Mouse (Mus musculus) midbrain, embryonic 12.5 days (tissue): ENCODE results near the gene Krtap10-10. TPM values are rescaled to one million over a fixed set of nuclear protein-coding genes. Genes with fewer than 3 reads are reported as not detected.

Source experiments
- ATAC-seq: fragments of 200-750 bp; cut with Nextera tagmentation; 2 replicates; pipeline ENCODE4 v1.8.0; 2017; ENCODE audit warnings: low read depth, moderate TSS enrichment, moderate library complexity; ENCODE audit not compliant: low FRiP score
- H3K27ac ChIP-seq: fragments of 300-500 bp; sonication (generic); replicated peaks from 2 replicates; pipeline ENCODE4 v1.5.1; 2016; ENCODE audit warnings: mild to moderate bottlenecking
- H3K27me3 ChIP-seq: fragments of 300-500 bp; sonication (generic); 2 replicates; pipeline ENCODE4 v1.6.1; 2016; ENCODE audit warnings: mild to moderate bottlenecking
- H3K36me3 ChIP-seq: fragments of 300-500 bp; sonication (generic); 2 replicates; pipeline ENCODE4 v1.6.1; 2016
- H3K4me1 ChIP-seq: fragments of 300-500 bp; sonication (generic); 2 replicates; pipeline ENCODE4 v1.6.1; 2016
- H3K4me2 ChIP-seq: fragments of 300-500 bp; sonication (generic); replicated peaks from 2 replicates; pipeline ENCODE4 v1.6.1; 2016; ENCODE audit warnings: mild to moderate bottlenecking, moderate library complexity
- H3K4me3 ChIP-seq: fragments of 300-500 bp; sonication (generic); 2 replicates; pipeline ENCODE4 v1.5.1; 2016; ENCODE audit warnings: mild to moderate bottlenecking
- H3K9ac ChIP-seq: fragments of 300-500 bp; sonication (generic); replicated peaks from 2 replicates; pipeline ENCODE4 v1.6.1; 2016; ENCODE audit warnings: mild to moderate bottlenecking, moderate library complexity
- H3K9me3 ChIP-seq: fragments of 300-500 bp; sonication (generic); 2 replicates; pipeline ENCODE4 v1.6.1; 2016; ENCODE audit warnings: mild to moderate bottlenecking
- WGBS: fragments of 180-500 bp; shearing (Covaris S2); methylation state at CpG from one replicate; pipeline ENCODE4 v1.1.7; 2016; 5-methylcytosine and 5-hydroxymethylcytosine counted together
- polyA plus RNA-seq: library from polyadenylated mRNA; unstranded; fragments of >200 nt; fragmentation: Nextera tagmentation; extraction: Ambion mirVana; gene quantifications from 2 replicates; pipeline ENCODE4 v1.2.1, GENCODE M21; 2016

Gene Krtap10-10
- polyA plus RNA-seq, 1 experiment from 2014 or later, result not detected

GRCm38 (mm10) chr10:77819203-77819602, 16.5 kb upstream of the Krtap10-10 start:
- Histone ChIP-seq H3K27me3 (peaks cover 3% of the 10 kb centered on the region; the same call in 1 of the 2 replicates), H3K9me3 (peaks cover 3% of the 10 kb centered on the region; the same call in 1 of the 2 replicates), H3K4me3 (no peak overlapping the region), H3K4me2 (no peak overlapping the region), H3K36me3 (no peaks in the 10 kb centered on the region), H3K4me1 (no peaks in the 10 kb centered on the region), H3K27ac (no peak overlapping the region), H3K9ac (no peak overlapping the region)
- 22% methylated on average over 4 of the region's 4 CpGs for WGBS
- no peak for ATAC-seq

GRCm38 (mm10) chr10:77826951-77827350, 8.8 kb upstream of the Krtap10-10 start, which contains the start of gene Krtap10-4:
Krtap10-4 (minus strand) TSS chr10:77827095.
- Histone ChIP-seq H3K9ac (no peak within 1 kb of the TSS), H3K9me3 (peaks cover 3% of the 10 kb centered on the region; the same call in 1 of the 2 replicates), H3K36me3 (no peaks in the 10 kb centered on the region), H3K4me3 (no peak within 1 kb of the TSS), H3K4me1 (no peaks in the 10 kb centered on the region), H3K4me2 (no peak within 1 kb of the TSS), H3K27me3 (no peaks in the 10 kb centered on the region), H3K27ac (no peak within 1 kb of the TSS)
- WGBS, result 66% methylated on average over 5 of the region's 6 CpGs
- no peak for ATAC-seq

- Histone ChIP-seq H3K27ac (no peak overlapping the region), H3K36me3 (no peaks in the 10 kb centered on the region), H3K4me1 (no peaks in the 10 kb centered on the region), H3K4me3 (no peak overlapping the region), H3K27me3 (no peaks in the 10 kb centered on the region), H3K4me2 (no peak overlapping the region), H3K9me3 (peaks cover 6% of the 10 kb centered on the region; the same call in 1 of the 2 replicates), H3K9ac (no peak overlapping the region)
- ATAC-seq, result no peak
- 82% methylated on average over 6 of the region's 6 CpGs for WGBS
Observed at GRCm38 (mm10) chr10:77839006-77839405, 3.3 kb downstream of the Krtap10-10 start.

GRCm38 (mm10) chr10:77846503-77846902, 10.8 kb downstream of the Krtap10-10 start, which contains the start of gene Gm36176:
Gm36176 (plus strand) TSS chr10:77846803.
- Histone ChIP-seq H3K9me3 (peaks cover 6% of the 10 kb centered on the region; the same call in 1 of the 2 replicates), H3K36me3 (no peaks in the 10 kb centered on the region), H3K4me2 (no peak within 1 kb of the TSS), H3K4me3 (no peak within 1 kb of the TSS), H3K27ac (no peak within 1 kb of the TSS), H3K9ac (no peak within 1 kb of the TSS), H3K27me3 (no peaks in the 10 kb centered on the region), H3K4me1 (no peaks in the 10 kb centered on the region)
- 64% methylated on average over 2 of the region's 3 CpGs for WGBS
- ATAC-seq, result no peak

GRCm38 (mm10) chr10:77846961-77847360, 11.2 kb downstream of the Krtap10-10 start:
- no peak for ATAC-seq
- WGBS, result 18% methylated on average over 2 of the region's 2 CpGs

GRCm38 (mm10) chr10:77847538-77847937, 11.8 kb downstream of the Krtap10-10 start:
- Histone ChIP-seq H3K9me3 (peaks cover 6% of the 10 kb centered on the region; the same call in 1 of the 2 replicates), H3K4me3 (no peak overlapping the region), H3K4me1 (no peaks in the 10 kb centered on the region), H3K36me3 (no peaks in the 10 kb centered on the region), H3K27me3 (no peaks in the 10 kb centered on the region), H3K9ac (no peak overlapping the region), H3K4me2 (no peak overlapping the region), H3K27ac (no peak overlapping the region)
- 84% methylated on average over 2 of the region's 2 CpGs for WGBS
- ATAC-seq, result no peak

More at GRCm38 (mm10) chr10:77846961-77847360, 11.2 kb downstream of the Krtap10-10 start:
- H3K4me2 ChIP-seq, result no peak overlapping the region
- H3K36me3 ChIP-seq, result no peaks in the 10 kb centered on the region
- H3K9ac ChIP-seq, result no peak overlapping the region
- no peaks in the 10 kb centered on the region for H3K4me1 ChIP-seq
- H3K27ac ChIP-seq, result no peak overlapping the region
- peaks cover 6% of the 10 kb centered on the region; the same call in 1 of the 2 replicates for H3K9me3 ChIP-seq
- no peaks in the 10 kb centered on the region for H3K27me3 ChIP-seq
- no peak overlapping the region for H3K4me3 ChIP-seq

GRCm38 (mm10) chr10:77852559-77852958, 16.8 kb downstream of the Krtap10-10 start, which contains the start of gene Gm10318:
Gm10318 (plus strand) TSS chr10:77852859.
- no peaks in the 10 kb centered on the region for H3K36me3 ChIP-seq
- H3K27ac ChIP-seq, result peak within 1 kb of the TSS; percentile 42; the same call in 1 of the 2 replicates
- H3K9ac ChIP-seq, result no peak within 1 kb of the TSS
- H3K27me3 ChIP-seq, result no peaks in the 10 kb centered on the region
- 76% methylated on average over 9 of the region's 9 CpGs for WGBS
- no peaks in the 10 kb centered on the region for H3K4me1 ChIP-seq
- H3K4me2 ChIP-seq, result no peak within 1 kb of the TSS
- H3K4me3 ChIP-seq, result no peak within 1 kb of the TSS
- no peak for ATAC-seq
- no peaks in the 10 kb centered on the region for H3K9me3 ChIP-seq

- Histone ChIP-seq H3K4me2 (no peak within 1 kb of the TSS), H3K9me3 (no peaks in the 10 kb centered on the region), H3K4me1 (peaks cover 6% of the 10 kb centered on the region; the same call in 1 of the 2 replicates), H3K9ac (no peak within 1 kb of the TSS), H3K36me3 (no peaks in the 10 kb centered on the region), H3K27me3 (no peaks in the 10 kb centered on the region), H3K4me3 (no peak within 1 kb of the TSS), H3K27ac (no peak within 1 kb of the TSS)
- no peak for ATAC-seq
- 56% methylated on average over 7 of the region's 7 CpGs for WGBS
Observed at GRCm38 (mm10) chr10:77861675-77862074, 25.9 kb downstream of the Krtap10-10 start, which contains the start of gene Gm3285. Gm3285 (plus strand) TSS chr10:77861975.

- no peaks in the 10 kb centered on the region for H3K9me3 ChIP-seq
- H3K4me3 ChIP-seq, result peak overlapping the region; percentile 19
- H3K36me3 ChIP-seq, result no peaks in the 10 kb centered on the region
- H3K4me1 ChIP-seq, result peaks cover 6% of the 10 kb centered on the region; the same call in 1 of the 2 replicates
- peak; percentile 66; the same call in 1 of the 2 replicates for ATAC-seq
- peak overlapping the region; percentile 33 for H3K4me2 ChIP-seq
- no peaks in the 10 kb centered on the region for H3K27me3 ChIP-seq
- H3K27ac ChIP-seq, result no peak overlapping the region
- H3K9ac ChIP-seq, result peak overlapping the region; percentile 15; the same call in 1 of the 2 replicates
- WGBS, result 34% methylated on average over 14 of the region's 14 CpGs
Observed at GRCm38 (mm10) chr10:77864067-77864761, 28.5 kb downstream of the Krtap10-10 start.

GRCm38 (mm10) chr10:77864762-77865143, 29.0 kb downstream of the Krtap10-10 start:
- no peak for ATAC-seq
- Histone ChIP-seq H3K36me3 (no peaks in the 10 kb centered on the region), H3K27me3 (no peaks in the 10 kb centered on the region)

GRCm38 (mm10) chr10:77867546-77867945, 31.8 kb downstream of the Krtap10-10 start:
- WGBS, result 25% methylated on average over 1 of the region's 1 CpGs
- peaks cover 6% of the 10 kb centered on the region; the same call in 1 of the 2 replicates for H3K4me1 ChIP-seq
- H3K4me2 ChIP-seq, result no peak overlapping the region
- H3K4me3 ChIP-seq, result no peak overlapping the region
- H3K36me3 ChIP-seq, result no peaks in the 10 kb centered on the region
- H3K27me3 ChIP-seq, result no peaks in the 10 kb centered on the region
- H3K9ac ChIP-seq, result no peak overlapping the region
- H3K9me3 ChIP-seq, result no peaks in the 10 kb centered on the region
- ATAC-seq, result no peak
- no peak overlapping the region for H3K27ac ChIP-seq

More at GRCm38 (mm10) chr10:77864762-77865143, 29.0 kb downstream of the Krtap10-10 start:
- Histone ChIP-seq H3K9me3 (no peaks in the 10 kb centered on the region), H3K4me2 (peak overlapping the region; percentile 33), H3K4me3 (peak overlapping the region; percentile 19), H3K9ac (peak overlapping the region; percentile 15; the same call in 1 of the 2 replicates), H3K27ac (no peak overlapping the region), H3K4me1 (peaks cover 6% of the 10 kb centered on the region; the same call in 1 of the 2 replicates)
- WGBS, result 40% methylated on average over 11 of the region's 11 CpGs

GRCm38 (mm10) chr10:77869651-77870050, 33.9 kb downstream of the Krtap10-10 start:
- Histone ChIP-seq H3K27ac (no peak overlapping the region), H3K4me3 (no peak overlapping the region), H3K4me1 (peaks cover 3% of the 10 kb centered on the region; the same call in 1 of the 2 replicates), H3K9ac (no peak overlapping the region), H3K27me3 (no peaks in the 10 kb centered on the region), H3K4me2 (no peak overlapping the region), H3K36me3 (no peaks in the 10 kb centered on the region), H3K9me3 (no peaks in the 10 kb centered on the region)
- ATAC-seq, result no peak
- 81% methylated on average over 7 of the region's 7 CpGs for WGBS
